Mouse (Mus musculus) CH12.LX (cell line): ENCODE results near the gene Ttc7. TPM values are rescaled to one million over a fixed set of nuclear protein-coding genes. Genes with fewer than 3 reads are reported as not detected.

Experiments used
- DNase-seq: peaks from one replicate; pipeline ENCODE4 v3.0.0-alpha.2; 2013; ENCODE audit errors: extremely low read depth
- H3K27ac ChIP-seq: 2 replicates; pipeline ENCODE4 v1.5.1; 2012; ENCODE audit warnings: low read depth, mild to moderate bottlenecking, control low read depth, moderate library complexity; ENCODE audit not compliant: insufficient read depth
- H3K27me3 ChIP-seq: replicated peaks from 2 replicates; pipeline ENCODE3; 2012; ENCODE audit warnings: inconsistent platforms
- H3K36me3 ChIP-seq, 2 experiments: replicated peaks in 1 of 2; 2 replicates each; pipeline versions ENCODE3 to v1.6.1; 2012; ENCODE audit warnings: inconsistent platforms in 1 of 2, low read length in 1 of 2, mild to moderate bottlenecking in 1 of 2, mixed read lengths in 1 of 2, moderate library complexity in 1 of 2; ENCODE audit not compliant: control insufficient read depth in 1 of 2, insufficient read depth in 1 of 2
- H3K4me1 ChIP-seq, 2 experiments: 2 replicates each; pipeline ENCODE4 v1.6.1; 2012; ENCODE audit warnings: inconsistent platforms in 1 of 2, moderate library complexity in 1 of 2; ENCODE audit not compliant: insufficient read depth in 2 of 2, control insufficient read depth in 1 of 2
- H3K4me2 ChIP-seq: 2 replicates; pipeline ENCODE4 v1.6.1; 2012; ENCODE audit warnings: low read depth, mild to moderate bottlenecking, control low read depth; ENCODE audit not compliant: poor library complexity, insufficient read depth, severe bottlenecking
- H3K4me3 ChIP-seq, 3 experiments: fragments of 150-350 bp in 1 of 3; sonication (generic) in 1 of 3; replicated peaks in 1 of 3; 2 replicates each; pipeline versions ENCODE3 to v1.5.1; 2011 to 2012; ENCODE audit warnings: low read depth in 2 of 3, low read length in 2 of 3, mild to moderate bottlenecking in 2 of 3, moderate library complexity in 2 of 3, control low read depth in 1 of 3, improper control_type of control experiment in 1 of 3, inconsistent platforms in 1 of 3, mixed read lengths in 1 of 3; ENCODE audit not compliant: poor library complexity in 1 of 3
- H3K79me2 ChIP-seq: replicated peaks from 2 replicates; pipeline ENCODE4 v1.6.1; 2012; ENCODE audit warnings: mild to moderate bottlenecking, moderate library complexity; ENCODE audit not compliant: control insufficient read depth, poor library complexity, insufficient read depth, severe bottlenecking; ENCODE audit errors: extremely low read depth
- H3K9ac ChIP-seq: 2 replicates; pipeline ENCODE4 v1.6.1; 2012; ENCODE audit warnings: low read depth, mild to moderate bottlenecking, control low read depth, moderate library complexity; ENCODE audit not compliant: insufficient read depth
- H3K9me3 ChIP-seq: replicated peaks from 2 replicates; pipeline ENCODE3; 2012; ENCODE audit warnings: low read length, inconsistent platforms, mixed read lengths
- BHLHE40 ChIP-seq: IDR thresholded peaks from 2 replicates; pipeline ENCODE4 v1.6.1; 2011; ENCODE audit warnings: mild to moderate bottlenecking, low read depth, low read length, improper control_type of control experiment
- CHD1 ChIP-seq: IDR thresholded peaks from 2 replicates; pipeline ENCODE4 v1.6.1; 2012; ENCODE audit warnings: low read depth, low read length, improper control_type of control experiment, inconsistent platforms
- CHD2 ChIP-seq: IDR thresholded peaks from 2 replicates; pipeline ENCODE4 v1.6.1; 2011; ENCODE audit warnings: low read length, improper control_type of control experiment
- E2F4 ChIP-seq: IDR thresholded peaks from 2 replicates; pipeline ENCODE4 v1.6.1; 2011; ENCODE audit warnings: low read depth, low read length, improper control_type of control experiment; ENCODE audit not compliant: insufficient replicate concordance
- EP300 ChIP-seq: IDR thresholded peaks from 2 replicates; pipeline ENCODE4 v1.6.1; 2011; ENCODE audit warnings: low read length, improper control_type of control experiment
- ETS1 ChIP-seq: conservative IDR thresholded peaks from 2 replicates; pipeline ENCODE4 v1.6.1; 2012; ENCODE audit warnings: low read depth, mild to moderate bottlenecking, inconsistent platforms, low read length, improper control_type of control experiment, moderate library complexity
- HCFC1 ChIP-seq: IDR thresholded peaks from 2 replicates; pipeline ENCODE4 v1.6.1; 2012; ENCODE audit warnings: low read depth, mild to moderate bottlenecking, inconsistent platforms, low read length, improper control_type of control experiment
- IRF4 ChIP-seq: IDR thresholded peaks from 2 replicates; pipeline ENCODE4 v1.6.1; 2014; ENCODE audit warnings: low read depth, mild to moderate bottlenecking, inconsistent platforms, low read length, improper control_type of control experiment
- JUN ChIP-seq: IDR thresholded peaks from 2 replicates; pipeline ENCODE4 v1.6.1; 2011; ENCODE audit warnings: low read depth, mild to moderate bottlenecking, low read length, improper control_type of control experiment, moderate library complexity; ENCODE audit not compliant: insufficient read depth
- KAT2A ChIP-seq: IDR thresholded peaks from 2 replicates; pipeline ENCODE4 v1.6.1; 2012; ENCODE audit warnings: low read length, improper control_type of control experiment, inconsistent platforms; ENCODE audit not compliant: insufficient replicate concordance
- MAX ChIP-seq: IDR thresholded peaks from 2 replicates; pipeline ENCODE4 v1.6.1; 2011; ENCODE audit warnings: low read length, improper control_type of control experiment
- MEF2A ChIP-seq: IDR thresholded peaks from 2 replicates; pipeline ENCODE4 v1.6.1; 2014; ENCODE audit warnings: low read depth, mild to moderate bottlenecking, inconsistent platforms, low read length, improper control_type of control experiment, borderline replicate concordance
- MYC ChIP-seq: IDR thresholded peaks from 2 replicates; pipeline ENCODE4 v1.6.1; 2011; ENCODE audit warnings: low read depth, mild to moderate bottlenecking, improper control_type of control experiment, low read length
- NRF1 ChIP-seq: IDR thresholded peaks from 2 replicates; pipeline ENCODE4 v1.6.1; 2014; ENCODE audit warnings: low read depth, mild to moderate bottlenecking, inconsistent platforms, low read length, improper control_type of control experiment, moderate library complexity
- RAD21 ChIP-seq: IDR thresholded peaks from 2 replicates; pipeline ENCODE4 v1.6.1; 2011; ENCODE audit warnings: low read depth, mild to moderate bottlenecking, low read length, improper control_type of control experiment, moderate library complexity
- TBP ChIP-seq: conservative IDR thresholded peaks from 2 replicates; pipeline ENCODE4 v1.6.1; 2011; ENCODE audit warnings: low read depth, low read length, improper control_type of control experiment
- UBTF ChIP-seq: IDR thresholded peaks from 2 replicates; pipeline ENCODE4 v1.6.1; 2012; ENCODE audit warnings: low read depth, mild to moderate bottlenecking, inconsistent platforms, low read length, improper control_type of control experiment, moderate library complexity
- USF1 ChIP-seq: IDR thresholded peaks from 2 replicates; pipeline ENCODE4 v1.6.1; 2014; ENCODE audit warnings: low read depth, mild to moderate bottlenecking, inconsistent platforms, low read length, improper control_type of control experiment
- USF2 ChIP-seq: conservative IDR thresholded peaks from 2 replicates; pipeline ENCODE4 v1.6.1; 2011; ENCODE audit warnings: low read depth, low read length, improper control_type of control experiment
- dilution Hi-C: fragments of 300-500 bp; cut with MboI; formaldehyde crosslinking; loops from 2 replicates; pipeline ENCODE4 v1.14.3; 2020; ENCODE audit warnings: low sequenced_read_pairs; ENCODE audit not compliant: extremely low pct_unique_long_range_greater_than_20kb, extremely low pct_ligation_motif_present
- in situ Hi-C: fragments of 300-500 bp; cut with MboI; formaldehyde crosslinking; loops from 3 replicates; pipeline ENCODE4 v1.14.3; 2019; ENCODE audit warnings: low sequenced_read_pairs, low pct_ligation_motif_present, low pct_unique_long_range_greater_than_20kb, mixed read lengths
- polyA plus RNA-seq: library from polyadenylated mRNA; unstranded; fragments of >175 nt; gene quantifications from 2 replicates; pipeline ENCODE4 v1.2.1, GENCODE M21; 2012; ENCODE audit warnings: low read depth; ENCODE audit not compliant: insufficient read length
- total RNA-seq, 2 experiments: library from RNA; depleted of rRNA; stranded (reverse); fragments of 300-350 nt in 1 of 2; fragments of >200 nt in 1 of 2; gene quantifications; 2 replicates each; pipeline ENCODE4 v1.2.3; 2012 to 2014

Ttc7 gene
- total and polyA plus RNA-seq, 3 experiments, result 6.2 to 16.4 (median 12.8) TPM

- dilution Hi-C loops (no loop called here), in situ Hi-C loops (no loop called here)
- Histone ChIP-seq H3K79me2 (no peaks in the 10 kb centered on the region), H3K4me3 (no peak overlapping the region), H3K27me3 (no peaks in the 10 kb centered on the region), H3K36me3 (peaks cover 0 to 74% of the 10 kb centered on the region in 2 experiments), H3K27ac (no peak overlapping the region), H3K9me3 (peaks cover 3% of the 10 kb centered on the region), H3K4me2 (no peak overlapping the region), H3K9ac (no peak overlapping the region), H3K4me1 (peaks cover 0 to 3% of the 10 kb centered on the region in 2 experiments; a peak in 1 of 4 replicates)
- no peak for DNase-seq
- no peak for TF ChIP-seq HCFC1
- TF ChIP-seq ETS1, result no peak
- TF ChIP-seq TBP, result no peak
- TF ChIP-seq RAD21, result no peak
- no peak for TF ChIP-seq E2F4
- no peak for TF ChIP-seq MYC
- no peak for TF ChIP-seq UBTF
- TF ChIP-seq USF2, result no peak
- no peak for TF ChIP-seq MEF2A
- TF ChIP-seq JUN, result no peak
- TF ChIP-seq IRF4, result no peak
- TF ChIP-seq MAX, result no peak
- TF ChIP-seq USF1, result no peak
- TF ChIP-seq CHD2, result no peak
Measured at GRCm38 (mm10) chr17:87336910-87337309, 54.2 kb downstream of the Ttc7 start.

GRCm38 (mm10) chr17:87337683-87338082, 55.0 kb downstream of the Ttc7 start:
- peaks cover 0 to 3% of the 10 kb centered on the region in 2 experiments; a peak in 1 of 4 replicates for H3K4me1 ChIP-seq
- no peaks in the 10 kb centered on the region for H3K79me2 ChIP-seq
- no peak for DNase-seq
- H3K27ac ChIP-seq, result no peak overlapping the region
- no peak overlapping the region for H3K9ac ChIP-seq
- H3K9me3 ChIP-seq, result peaks cover 3% of the 10 kb centered on the region
- dilution Hi-C loops, result no loop called here
- in situ Hi-C loops, result no loop called here
- TF ChIP-seq UBTF, result no peak
- TF ChIP-seq NRF1, result no peak
- TF ChIP-seq BHLHE40, result no peak
- TF ChIP-seq EP300, result no peak
- no peak for TF ChIP-seq KAT2A
- no peak for TF ChIP-seq CHD1
- TF ChIP-seq RAD21, result no peak
- no peaks in the 10 kb centered on the region for H3K27me3 ChIP-seq
- peaks cover 0 to 79% of the 10 kb centered on the region in 2 experiments for H3K36me3 ChIP-seq
- no peak overlapping the region for H3K4me2 ChIP-seq
- no peak overlapping the region for H3K4me3 ChIP-seq
